Mouse (Mus musculus) retina, adult 2 months (tissue): ENCODE results near the gene Slco1c1.
"Not testable (repeated sequence)": the region's sequence is repeated elsewhere in the genome, so short reads cannot be mapped to it uniquely, and the experiment has no call there.

ENCODE experiments used
- DNase-seq: peaks from one replicate; pipeline ENCODE4 v3.0.0-alpha.2; 2012; ENCODE audit warnings: low read depth, low spot score

Slco1c1 gene

DNA sequence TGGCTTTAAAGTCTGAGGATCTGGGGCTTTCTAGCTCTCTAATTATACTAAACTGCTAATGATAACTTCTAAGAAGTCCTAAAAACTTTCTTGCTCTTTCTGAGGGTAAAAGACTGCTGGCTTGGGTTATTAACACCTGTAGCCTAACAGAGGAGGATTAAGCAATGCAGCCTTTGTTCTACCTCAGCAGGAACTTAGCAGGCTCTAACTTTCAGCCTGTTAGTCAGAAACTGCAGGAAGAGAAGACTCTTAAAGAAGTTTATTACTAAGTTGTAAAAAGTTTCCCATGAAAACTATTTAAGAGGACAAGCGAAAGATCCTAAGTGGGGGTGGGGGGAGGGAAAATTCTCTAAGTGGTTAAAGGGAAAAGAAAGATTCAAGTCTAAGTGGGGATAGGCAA is 65.8 kb downstream of the Slco1c1 start:
- DNase-seq, result no peak

DNA sequence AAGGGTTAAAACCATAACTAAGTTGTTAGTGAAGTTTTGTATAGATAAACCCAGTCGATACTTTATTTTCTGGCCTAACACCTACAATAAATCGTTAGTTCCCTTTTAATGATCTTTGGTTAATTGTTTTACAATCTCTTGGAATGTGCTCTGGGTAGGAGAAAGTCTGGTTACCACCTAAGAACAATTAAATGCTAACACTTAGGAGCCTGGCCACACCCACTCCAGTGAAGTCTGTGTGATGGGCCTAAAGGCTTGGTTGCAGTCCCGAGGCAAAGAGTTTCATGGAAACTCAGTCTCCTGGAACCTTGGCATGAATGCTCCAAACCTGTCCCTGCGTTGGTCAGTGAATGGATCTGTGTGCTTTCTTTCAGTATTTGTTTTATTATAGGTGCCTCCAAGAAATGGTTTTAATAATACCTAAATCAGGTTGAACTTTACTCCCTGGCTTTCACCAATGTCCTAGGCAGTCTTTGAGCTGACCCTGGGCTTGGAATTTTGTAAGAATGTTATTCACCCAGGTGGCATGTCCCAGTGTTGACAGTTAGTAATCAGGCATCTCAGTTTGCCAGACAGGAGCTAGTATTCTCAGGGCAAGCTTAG is 66.5 kb downstream of the Slco1c1 start:
- DNase-seq, result not testable (repeated sequence)

DNA sequence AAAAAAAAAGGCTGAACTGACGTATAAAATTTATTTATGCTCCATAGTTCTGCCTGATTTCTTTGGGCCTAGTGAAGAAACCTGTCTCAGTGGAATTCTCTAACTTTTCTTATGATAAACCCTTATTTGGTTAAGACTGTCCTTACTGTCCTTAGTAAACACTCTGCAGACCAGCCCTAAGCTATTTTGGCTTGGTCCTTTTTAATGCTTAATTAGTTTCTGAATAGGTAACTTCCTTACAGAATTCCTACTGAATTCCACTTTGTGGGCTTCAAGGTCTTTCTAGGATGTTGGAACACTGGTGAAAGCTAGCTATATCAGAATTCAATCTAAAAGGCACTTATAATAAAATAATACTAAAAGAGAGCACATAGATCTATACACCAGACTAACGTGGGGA is 71.9 kb downstream of the Slco1c1 start:
- no peak for DNase-seq

DNA sequence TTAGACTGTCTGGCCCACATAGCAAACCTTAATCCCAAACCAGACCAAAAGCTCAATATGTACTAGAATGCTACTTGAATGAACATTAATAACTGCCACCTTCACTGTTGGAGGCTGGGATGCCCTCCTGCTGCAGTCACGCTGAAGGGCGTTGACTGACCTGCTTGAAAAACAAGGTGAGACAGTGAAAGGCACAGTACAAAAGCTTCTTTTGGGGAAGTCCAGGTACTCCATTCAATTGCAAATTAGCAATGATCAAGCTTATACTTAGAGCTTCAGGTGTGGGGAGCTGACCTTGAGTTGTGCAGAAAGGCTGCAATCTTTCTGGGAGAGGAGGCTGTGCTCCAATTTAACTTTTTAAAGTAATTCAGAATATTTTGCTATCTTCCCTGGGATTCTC is 72.9 kb downstream of the Slco1c1 start:
- DNase-seq, result no peak

DNA sequence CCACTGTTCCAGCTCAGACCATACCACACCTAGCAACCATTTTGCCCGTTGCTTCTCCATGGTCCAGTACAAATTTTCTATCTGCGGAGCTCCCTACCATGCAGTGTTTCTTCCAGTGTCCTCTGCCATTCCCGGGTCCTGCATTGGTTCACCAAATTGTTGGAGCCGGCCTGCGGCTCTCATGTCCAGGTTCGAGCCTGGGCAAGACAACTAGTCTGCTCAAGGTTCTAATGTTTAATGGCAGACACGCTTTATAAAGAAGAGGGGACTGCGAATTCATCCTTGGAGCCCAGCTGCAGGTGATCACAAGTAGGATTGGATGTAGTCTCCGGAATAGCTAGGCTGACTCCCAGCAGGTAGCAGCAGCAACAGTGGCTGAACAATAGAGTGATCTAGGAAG is 76.8 kb downstream of the Slco1c1 start:
- no peak for DNase-seq

DNA sequence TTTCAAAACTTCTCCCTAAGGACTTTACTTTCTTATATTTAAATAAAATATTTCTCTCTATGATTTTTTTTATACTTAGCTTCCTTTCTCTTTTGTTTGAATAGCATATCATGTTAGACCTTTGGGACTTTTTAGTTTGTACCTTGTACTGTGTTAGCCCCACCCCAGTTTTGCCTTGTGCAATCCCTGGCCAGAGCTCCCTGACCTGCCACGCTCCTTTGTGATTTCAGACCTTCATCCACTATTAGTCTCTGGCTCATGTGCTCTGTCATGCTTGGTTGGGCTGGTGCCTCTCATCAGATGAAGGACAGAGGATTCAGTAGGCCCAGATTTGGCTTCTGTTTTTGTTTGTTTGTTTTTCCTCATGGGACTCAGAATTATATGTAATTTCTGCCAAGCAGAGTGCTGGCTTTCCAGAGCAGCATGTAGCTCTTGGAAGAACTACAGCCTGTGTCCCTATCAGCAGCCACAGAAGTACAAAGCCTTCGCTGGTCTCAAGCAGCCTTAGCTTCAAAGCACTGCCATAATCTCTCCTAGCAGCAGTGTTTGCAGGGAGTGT is 86.6 kb downstream of the Slco1c1 start:
- no peak for DNase-seq

DNA sequence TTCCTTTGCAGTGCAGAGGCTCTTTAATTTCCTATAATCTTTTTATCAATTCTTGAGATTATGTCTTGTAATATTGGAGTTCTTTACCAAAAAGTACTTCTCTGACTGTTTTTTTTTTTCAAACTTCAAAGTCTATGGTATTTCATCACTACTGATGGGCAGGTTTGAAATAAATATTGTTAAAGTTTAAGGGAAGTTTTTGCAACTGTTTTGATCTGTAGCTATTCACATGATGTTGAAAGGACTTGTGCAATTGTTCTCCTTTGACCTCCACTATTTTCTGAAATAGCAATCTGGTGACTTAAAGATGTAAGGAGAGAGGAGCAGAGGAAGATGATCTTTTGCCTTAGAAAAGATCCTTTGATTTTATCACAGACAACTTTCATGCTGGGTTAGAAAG is 89.8 kb downstream of the Slco1c1 start:
- DNase-seq, result no peak

DNA sequence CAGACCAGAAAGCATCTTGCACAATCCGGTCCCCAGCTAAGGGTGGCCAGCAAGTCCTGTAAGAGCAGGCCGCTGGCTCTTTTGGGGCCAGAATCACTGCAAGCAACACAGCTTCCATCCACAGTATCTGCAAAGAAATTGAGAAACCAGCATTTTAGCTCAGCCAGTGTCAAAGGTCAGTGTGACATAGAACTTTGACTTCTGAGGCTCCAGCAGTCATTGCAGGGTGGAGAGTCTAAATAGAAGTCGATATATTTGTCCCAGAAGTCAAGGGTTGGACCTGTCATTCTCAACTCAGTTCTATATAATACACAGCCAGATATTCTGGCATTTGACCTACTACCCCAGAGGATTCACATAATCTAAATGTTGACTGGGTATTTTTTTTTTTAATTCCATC is 91.2 kb downstream of the Slco1c1 start:
- DNase-seq, result no peak
